Mouse (Mus musculus): ENCODE measurements around the gene Pou4f1.

DNA sequence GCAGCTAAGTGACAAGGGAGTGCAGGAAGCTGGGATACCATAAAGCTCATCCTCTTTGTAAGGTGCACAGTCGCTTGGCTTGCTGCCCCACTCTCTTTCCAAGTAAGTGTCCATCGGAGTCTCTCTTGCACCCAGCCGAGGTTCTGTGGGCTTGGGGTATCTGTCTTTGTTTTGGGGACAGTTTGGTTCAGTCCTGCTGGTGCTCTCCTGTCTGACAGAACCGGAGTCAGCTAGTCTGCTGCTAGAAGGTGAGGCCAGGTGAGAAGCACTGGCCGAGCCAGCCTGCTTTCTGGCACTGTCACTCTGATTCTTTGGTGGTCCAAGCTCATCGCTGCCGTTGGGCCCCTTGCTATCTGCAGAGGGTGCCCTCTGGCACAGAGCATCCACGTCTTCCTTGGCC lies 12.0 kb upstream of the Pou4f1 start:
- TF ChIP-seq CTCF (IDR thresholded peaks at IDR 0.05; ENCODE audit: extremely low read depth, insufficient read depth, insufficient read length, insufficient replicate concordance), result no peak
- TF ChIP-seq POLR2A (IDR thresholded peaks at IDR 0.05; ENCODE audit: low read depth, low read length), result no peak

Data from spleen, adult 2 months (tissue).